Mouse (Mus musculus): ENCODE results near the gene Ifi47.

Gene Ifi47

GRCm38 (mm10) chr11:49089735-49090507 is 13.5 kb downstream of the Ifi47 start:
- peak; percentile 15 for DNase-seq (ENCODE audit: low read depth, low spot score)

GRCm38 (mm10) chr11:49090551-49090950 is 14.2 kb downstream of the Ifi47 start:
- no peak for DNase-seq (ENCODE audit: low read depth, low spot score)

- no peak for DNase-seq (ENCODE audit: low read depth, low spot score)
Measured at GRCm38 (mm10) chr11:49091171-49091570, 14.8 kb downstream of the Ifi47 start.

- DNase-seq (ENCODE audit: low read depth, low spot score) = no peak
Measured at GRCm38 (mm10) chr11:49092053-49092586, 15.7 kb downstream of the Ifi47 start.

- DNase-seq (ENCODE audit: low read depth, low spot score) = no peak
Measured at GRCm38 (mm10) chr11:49092786-49093185, 16.4 kb downstream of the Ifi47 start.

- DNase-seq (ENCODE audit: low read depth, low spot score) = no peak
Measured at GRCm38 (mm10) chr11:49093861-49094660, 17.7 kb downstream of the Ifi47 start.

- DNase-seq (ENCODE audit: low read depth, low spot score) = no peak
Measured at GRCm38 (mm10) chr11:49095367-49095766, 19.0 kb downstream of the Ifi47 start.

- peak; percentile 24 for DNase-seq (ENCODE audit: low read depth, low spot score)
Measured at GRCm38 (mm10) chr11:49100409-49100808, 24.0 kb downstream of the Ifi47 start.

GRCm38 (mm10) chr11:49101500-49101899 is 25.1 kb downstream of the Ifi47 start:
- peak; percentile 28 for DNase-seq (ENCODE audit: low read depth, low spot score)

- DNase-seq (ENCODE audit: low read depth, low spot score) = peak; percentile 90
Measured at GRCm38 (mm10) chr11:49103047-49103693, 26.8 kb downstream of the Ifi47 start.

GRCm38 (mm10) chr11:49105752-49106151 is 29.4 kb downstream of the Ifi47 start:
- no peak for DNase-seq (ENCODE audit: low read depth, low spot score)

- DNase-seq (ENCODE audit: low read depth, low spot score) = no peak
Measured at GRCm38 (mm10) chr11:49107650-49108537, 31.5 kb downstream of the Ifi47 start.

GRCm38 (mm10) chr11:49108833-49109232 is 32.4 kb downstream of the Ifi47 start:
- peak; percentile 35 for DNase-seq (ENCODE audit: low read depth, low spot score)

GRCm38 (mm10) chr11:49111000-49111399 is 34.6 kb downstream of the Ifi47 start:
- no peak for DNase-seq (ENCODE audit: low read depth, low spot score)

GRCm38 (mm10) chr11:49112624-49113219 is 36.3 kb downstream of the Ifi47 start:
- no peak for DNase-seq (ENCODE audit: low read depth, low spot score)

- no peak for DNase-seq (ENCODE audit: low read depth, low spot score)
Measured at GRCm38 (mm10) chr11:49114158-49114557, 37.8 kb downstream of the Ifi47 start.

GRCm38 (mm10) chr11:49114774-49115173 is 38.4 kb downstream of the Ifi47 start, which contains the start of gene Olfr1396:
Gene Olfr1396, minus strand, starts transcription at chr11:49114874.
- DNase-seq (ENCODE audit: low read depth, low spot score) = no peak

- DNase-seq (ENCODE audit: low read depth, low spot score) = no peak
Measured at GRCm38 (mm10) chr11:49119635-49120034, 43.2 kb downstream of the Ifi47 start.

- DNase-seq (ENCODE audit: low read depth, low spot score) = peak; percentile 21
Measured at GRCm38 (mm10) chr11:49124169-49124568, 47.8 kb downstream of the Ifi47 start.

GRCm38 (mm10) chr11:49141974-49142373 is 65.6 kb downstream of the Ifi47 start, which contains the start of gene Olfr1395:
Gene Olfr1395, plus strand, starts transcription at chr11:49142274.
- DNase-seq (ENCODE audit: low read depth, low spot score) = no peak

Measured in ZHBTc4 (cell line).